Mouse (Mus musculus) MEL (cell line): Measurements from ENCODE around the gene Galnt3.

Experiments
- CHD1 ChIP-seq: IDR thresholded peaks from 2 replicates; pipeline ENCODE4 v1.6.1; 2012; ENCODE audit warnings: low read depth, mild to moderate bottlenecking, inconsistent platforms, low read length, improper control_type of control experiment
- CTCF ChIP-seq, 3 experiments: IDR thresholded peaks in 2 of 3; conservative IDR thresholded peaks in 1 of 3; 2 replicates each; pipeline ENCODE4 v1.5.1; 2011 to 2012; ENCODE audit warnings: low read length in 3 of 3, low read depth in 2 of 3, mild to moderate bottlenecking in 2 of 3, improper control_type of control experiment in 1 of 3, inconsistent platforms in 1 of 3, mixed read lengths in 1 of 3, moderate library complexity in 1 of 3; ENCODE audit not compliant: control insufficient read depth in 1 of 3, insufficient read depth in 1 of 3, poor library complexity in 1 of 3, severe bottlenecking in 1 of 3
- HCFC1 ChIP-seq: IDR thresholded peaks from 2 replicates; pipeline ENCODE4 v1.6.1; 2012; ENCODE audit warnings: low read depth, mild to moderate bottlenecking, inconsistent platforms, low read length, improper control_type of control experiment, moderate library complexity
- JUND ChIP-seq: IDR thresholded peaks from 2 replicates; pipeline ENCODE4 v1.6.1; 2011; ENCODE audit warnings: low read depth, mild to moderate bottlenecking, improper control_type of control experiment, low read length
- KAT2A ChIP-seq: conservative IDR thresholded peaks from 2 replicates; pipeline ENCODE4 v1.6.1; 2012; ENCODE audit warnings: low read depth, low read length, improper control_type of control experiment, inconsistent platforms
- MAZ ChIP-seq: IDR thresholded peaks from 2 replicates; pipeline ENCODE4 v1.6.1; 2012; ENCODE audit warnings: low read depth, mild to moderate bottlenecking, inconsistent platforms, low read length, improper control_type of control experiment
- POLR2A ChIP-seq, 2 experiments: IDR thresholded peaks; 2 replicates each; pipeline ENCODE4 v1.6.1; 2011 to 2012; ENCODE audit warnings: low read length in 2 of 2, mild to moderate bottlenecking in 2 of 2, control low read depth in 1 of 2, improper control_type of control experiment in 1 of 2, low read depth in 1 of 2, moderate library complexity in 1 of 2; ENCODE audit not compliant: control insufficient read depth in 1 of 2, insufficient read depth in 1 of 2, poor library complexity in 1 of 2
- RAD21 ChIP-seq: IDR thresholded peaks from 2 replicates; pipeline ENCODE4 v1.6.1; 2011; ENCODE audit warnings: mild to moderate bottlenecking, low read depth, low read length, improper control_type of control experiment
- ZNF384 ChIP-seq: IDR thresholded peaks from 2 replicates; pipeline ENCODE4 v1.6.1; 2012; ENCODE audit warnings: low read depth, mild to moderate bottlenecking, inconsistent platforms, low read length, improper control_type of control experiment

- TF ChIP-seq CTCF (IDR thresholded peaks at IDR 0.05 in 2 of 3, conservative IDR thresholded peaks at IDR 0.05 in 1 of 3; ENCODE audit: control insufficient read depth in 1 of 3, insufficient read depth in 1 of 3, low read depth in 2 of 3, low read length in 3 of 3, poor library complexity in 1 of 3, severe bottlenecking in 1 of 3) (no peak), POLR2A (IDR thresholded peaks at IDR 0.05; ENCODE audit: control insufficient read depth in 1 of 2, insufficient read depth in 1 of 2, low read depth in 1 of 2, low read length in 2 of 2, poor library complexity in 1 of 2) (no peak), HCFC1 (no peak), RAD21 (no peak), MAZ (no peak), JUND (no peak), KAT2A (no peak), ZNF384 (no peak), CHD1 (no peak)
Measured at GRCm38 (mm10) chr2:66170721-66171120, 45.9 kb upstream of the Galnt3 start.
